In the genomic region with DNA sequence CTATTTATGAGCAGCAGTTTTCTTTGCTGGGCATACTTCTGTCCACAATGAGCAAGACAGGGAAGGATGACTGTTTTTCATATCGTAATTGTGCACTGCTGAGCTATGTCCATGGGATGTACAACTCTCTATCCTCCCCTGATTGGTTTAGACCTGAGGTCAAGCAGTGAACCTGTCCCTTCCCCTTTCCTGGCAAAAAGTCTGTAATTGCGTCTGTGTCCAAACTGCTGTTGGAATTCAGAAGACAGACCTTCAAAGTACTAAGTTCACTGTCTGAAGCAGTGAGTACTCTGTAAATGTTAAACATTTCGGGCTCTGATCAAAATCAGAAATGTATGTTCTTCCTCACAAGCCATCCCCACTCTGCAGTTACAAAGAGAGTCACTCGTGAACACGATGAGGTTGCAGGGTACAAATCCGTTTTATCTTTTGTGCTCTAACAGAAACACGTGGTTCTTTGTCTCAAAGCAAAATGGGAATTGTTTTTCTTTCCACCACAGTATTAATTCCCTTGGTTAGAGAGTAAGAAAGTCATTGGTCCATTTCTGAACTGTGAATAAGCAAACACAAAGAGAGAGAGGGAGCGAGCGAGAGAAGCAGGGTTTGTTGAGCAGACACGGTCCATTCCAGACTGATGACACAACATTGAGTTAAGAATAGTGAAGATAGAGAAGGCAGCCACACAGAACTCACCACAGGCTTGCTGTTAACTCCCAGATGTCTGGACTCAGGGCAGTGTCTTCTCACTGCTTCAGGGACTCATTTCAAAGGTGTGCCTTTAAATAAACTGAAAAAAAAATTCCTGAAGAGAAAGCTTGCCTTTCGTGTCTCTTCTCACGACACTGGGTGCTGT, we compare ENCODE assay signal across 13 mouse cellular contexts.
DNase-seq lines count a peak whose midpoint lies in the region; ATAC-seq and TF ChIP-seq lines count a peak whose summit lies in the region.
"Had no signal": no experiment of that assay in that cellular context is flagged by ENCODE, and none has a peak within 500 bp of the region (broad histone marks: within the 10 kb centered on the region; RNA-seq: fewer than 3 reads in every experiment).

No protein-coding gene starts in this region.

- intact Hi-C loops in gastrocnemius, postnatal 36 days (cut with DNase I), result no loop called here

- no peaks in the 10 kb centered on the region for H3K9me3 ChIP-seq in forebrain, postnatal 0 days (ENCODE audit: low read length)
- H3K9me3 ChIP-seq in forebrain, embryonic 13.5 days (replicated peaks), result no peaks in the 10 kb centered on the region
- no peaks in the 10 kb centered on the region for H3K9me3 ChIP-seq in heart, embryonic 16.5 days (replicated peaks; ENCODE audit: control insufficient read depth, low read length)
- H3K9me3 ChIP-seq: limb, embryonic 13.5 days had no signal

- H3K9ac ChIP-seq in forebrain, postnatal 0 days, result no peak overlapping the region
- no peak overlapping the region for H3K9ac ChIP-seq in forebrain, embryonic 13.5 days
- H3K9ac ChIP-seq in heart, embryonic 16.5 days (ENCODE audit: low read length), result 0 out of 2 replicates have a peak overlapping the region, but pooled peaks have one; percentile 20
- H3K9ac ChIP-seq: limb, embryonic 13.5 days; liver, postnatal 0 days had no signal

- H3K4me3 ChIP-seq in forebrain, postnatal 0 days (ENCODE audit: low read depth, low read length), result no peak overlapping the region
- no peak overlapping the region for H3K4me3 ChIP-seq in forebrain, embryonic 13.5 days
- peak overlapping the region; percentile 2; the same call in 1 of the 2 replicates for H3K4me3 ChIP-seq in heart, embryonic 16.5 days (ENCODE audit: low read length)
- H3K4me3 ChIP-seq: left cerebral cortex, adult 2 months; limb, embryonic 13.5 days had no signal

- no peak overlapping the region for H3K27ac ChIP-seq in forebrain, postnatal 0 days (ENCODE audit: low read depth, low read length)
- H3K27ac ChIP-seq in forebrain, embryonic 13.5 days, result no peak overlapping the region
- peak overlapping the region; percentile 67 for H3K27ac ChIP-seq in heart, embryonic 16.5 days (ENCODE audit: low read length)
- H3K27ac ChIP-seq: left cerebral cortex, adult 2 months; limb, embryonic 13.5 days had no signal

- H3K36me3 ChIP-seq in forebrain, postnatal 0 days (ENCODE audit: insufficient read depth), result no peaks in the 10 kb centered on the region
- no peaks in the 10 kb centered on the region for H3K36me3 ChIP-seq in forebrain, embryonic 13.5 days (ENCODE audit: poor library complexity, severe bottlenecking)
- H3K36me3 ChIP-seq in heart, embryonic 16.5 days (ENCODE audit: control insufficient read depth, insufficient read depth), result no peaks in the 10 kb centered on the region
- H3K36me3 ChIP-seq: limb, embryonic 13.5 days had no signal

- H3K4me2 ChIP-seq in forebrain, postnatal 0 days (ENCODE audit: low read depth), result no peak overlapping the region
- H3K4me2 ChIP-seq in forebrain, embryonic 13.5 days, result no peak overlapping the region
- H3K4me2 ChIP-seq in heart, embryonic 16.5 days (ENCODE audit: low read depth, low read length), result peak overlapping the region; percentile 47
- H3K4me2 ChIP-seq: limb, embryonic 13.5 days had no signal

- H3K4me1 ChIP-seq in forebrain, postnatal 0 days (ENCODE audit: insufficient read depth), result no peaks in the 10 kb centered on the region
- peaks cover 6% of the 10 kb centered on the region; the same call in 1 of the 2 replicates for H3K4me1 ChIP-seq in forebrain, embryonic 13.5 days
- H3K4me1 ChIP-seq in heart, embryonic 16.5 days (ENCODE audit: control insufficient read depth, insufficient read depth, low read length), result peaks cover 9% of the 10 kb centered on the region; the same call in 1 of the 2 replicates
- H3K4me1 ChIP-seq: limb, embryonic 13.5 days had no signal

- no peak for DNase-seq in forebrain, postnatal 0 days
- DNase-seq in Muller cell, postnatal 12 days (ENCODE audit: inconsistent ontology term), result peak; percentile 99
- peak; percentile 77 for DNase-seq in fibroblast of lung, adult 2 months (ENCODE audit: low read depth)
- no peak for DNase-seq in gastrocnemius, postnatal 36 days
- no peak for DNase-seq in spleen, postnatal 36 days (ENCODE audit: low spot score in 2 of 2)
- DNase-seq: kidney, adult 18-20 months; kidney, postnatal 4 days; liver, postnatal 0 days had no signal

- no peak for TF ChIP-seq CTCF in forebrain, postnatal 0 days (IDR thresholded peaks at IDR 0.05; ENCODE audit: low read depth)

- WGBS in forebrain, postnatal 0 days, result 33% methylated on average over 12 of the region's 12 CpGs
- 39% methylated on average over 12 of the region's 12 CpGs for WGBS in forebrain, embryonic 13.5 days
- 22% methylated on average over 12 of the region's 12 CpGs for WGBS in heart, embryonic 16.5 days

- no peaks in the 10 kb centered on the region for H3K27me3 ChIP-seq in forebrain, postnatal 0 days (ENCODE audit: insufficient read depth, low read length)
- H3K27me3 ChIP-seq in forebrain, embryonic 13.5 days, result no peaks in the 10 kb centered on the region
- no peaks in the 10 kb centered on the region for H3K27me3 ChIP-seq in heart, embryonic 16.5 days (ENCODE audit: control insufficient read depth, insufficient read depth, low read length)

- ATAC-seq in forebrain, postnatal 0 days, result peak; percentile 25; the same call in 1 of the 2 replicates
- no peak for ATAC-seq in forebrain, embryonic 13.5 days
- peak; percentile 87 for ATAC-seq in heart, embryonic 16.5 days (replicated peaks; ENCODE audit: extremely low read depth, insufficient read depth, low FRiP score)
- no peak for ATAC-seq in cerebellum, adult (ENCODE audit: insufficient number of reproducible peaks, low FRiP score, low TSS enrichment)
- ATAC-seq: liver, postnatal 0 days had no signal

Comparison
In these comparisons a context has a peak if more than half of its experiments do, and no peak if none do; other contexts are left out.
1. ATAC-seq: peak in forebrain, postnatal 0 days (single experiment) and heart, embryonic 16.5 days (single experiment); none in forebrain, embryonic 13.5 days (single experiment) and cerebellum, adult (single experiment).
2. DNase-seq: peak in Muller cell, postnatal 12 days (single experiment) and fibroblast of lung, adult 2 months (single experiment); none in forebrain, postnatal 0 days (single experiment), gastrocnemius, postnatal 36 days (0 of 2) and spleen, postnatal 36 days (0 of 2).